Mouse (Mus musculus) CD4-positive, CD25-positive, alpha-beta regulatory T cell, adult 2 months (primary cell): ENCODE measurements around the gene Myog.
A peak's percentile ranks its signal among the peaks of the same experiment; 100 is the strongest.

Experiments
- DNase-seq: peaks from one replicate; pipeline ENCODE4 v3.0.0-alpha.2; 2012; ENCODE audit warnings: low read depth, low spot score

The Myog gene

DNA sequence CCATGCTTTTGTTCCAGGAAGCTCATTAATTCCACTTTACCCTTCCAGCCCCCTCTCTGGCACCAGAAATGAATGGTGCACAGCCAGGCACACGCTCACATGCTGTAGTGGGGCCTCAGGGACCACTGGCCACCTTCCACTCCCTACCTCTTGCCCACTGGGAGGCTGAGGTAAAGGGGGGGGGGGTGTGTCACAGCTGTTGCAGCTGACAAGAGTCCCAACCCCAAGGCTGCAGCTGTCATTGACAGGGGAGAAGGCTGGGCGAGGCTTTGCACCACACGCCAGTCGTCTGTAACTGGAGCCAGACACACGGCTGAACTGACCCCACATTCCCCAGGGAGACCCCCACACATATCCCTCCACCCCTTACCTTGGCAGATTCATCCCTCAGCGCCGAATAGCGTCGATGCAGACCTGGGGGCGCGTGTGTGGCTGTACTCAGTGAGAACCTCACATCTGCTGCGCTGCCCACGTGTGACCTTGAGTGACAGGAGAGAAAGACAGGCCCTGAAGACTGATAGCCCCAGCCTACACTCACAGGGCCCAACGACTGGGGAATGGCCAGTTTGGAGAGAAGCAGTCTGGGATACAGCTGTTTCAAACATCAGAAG lies 31.0 kb downstream of the Myog start:
- DNase-seq, result no peak

GRCm38 (mm10) chr1:134322591-134322990 lies 32.8 kb downstream of the Myog start:
- DNase-seq, result no peak

- DNase-seq, result no peak
Measured at GRCm38 (mm10) chr1:134326841-134327346, 37.1 kb downstream of the Myog start.

DNA sequence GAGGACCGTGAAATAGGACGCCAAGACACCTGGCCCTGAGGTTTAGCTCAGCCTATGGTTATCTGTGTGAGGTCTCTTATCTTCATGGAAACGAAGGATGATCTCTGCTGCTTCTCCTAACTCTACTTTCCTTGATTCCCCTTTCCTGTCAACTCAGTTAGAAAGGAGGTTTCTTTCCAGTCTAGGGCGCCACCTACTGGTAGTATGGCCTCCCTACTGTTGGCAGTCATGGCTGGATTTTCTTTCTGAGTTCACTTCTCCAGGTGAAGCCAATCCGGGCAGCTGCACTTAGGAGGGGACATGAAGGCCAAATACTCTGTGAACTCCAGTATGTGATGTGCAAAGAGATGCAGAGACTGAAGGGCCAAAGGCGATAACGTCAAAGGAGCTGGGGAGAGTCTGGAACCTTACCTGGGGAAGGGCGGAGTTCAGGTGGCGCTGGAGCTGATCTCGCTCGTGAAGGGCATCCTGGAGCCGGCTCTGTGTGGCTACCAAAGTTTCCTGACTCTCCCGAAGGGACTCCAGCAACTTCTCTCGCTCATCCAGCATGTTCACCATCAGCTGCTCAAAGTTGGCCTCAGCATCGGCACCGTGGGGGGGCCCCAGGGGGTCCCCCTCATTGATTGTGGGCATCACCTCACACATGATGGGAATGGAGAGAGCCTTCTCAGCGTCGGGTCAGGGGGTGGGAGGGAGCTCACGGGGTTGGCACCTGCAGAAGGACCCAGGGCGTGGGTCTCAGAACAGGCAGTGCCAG lies 42.3 kb downstream of the Myog start:
- peak; percentile 75 for DNase-seq

DNA sequence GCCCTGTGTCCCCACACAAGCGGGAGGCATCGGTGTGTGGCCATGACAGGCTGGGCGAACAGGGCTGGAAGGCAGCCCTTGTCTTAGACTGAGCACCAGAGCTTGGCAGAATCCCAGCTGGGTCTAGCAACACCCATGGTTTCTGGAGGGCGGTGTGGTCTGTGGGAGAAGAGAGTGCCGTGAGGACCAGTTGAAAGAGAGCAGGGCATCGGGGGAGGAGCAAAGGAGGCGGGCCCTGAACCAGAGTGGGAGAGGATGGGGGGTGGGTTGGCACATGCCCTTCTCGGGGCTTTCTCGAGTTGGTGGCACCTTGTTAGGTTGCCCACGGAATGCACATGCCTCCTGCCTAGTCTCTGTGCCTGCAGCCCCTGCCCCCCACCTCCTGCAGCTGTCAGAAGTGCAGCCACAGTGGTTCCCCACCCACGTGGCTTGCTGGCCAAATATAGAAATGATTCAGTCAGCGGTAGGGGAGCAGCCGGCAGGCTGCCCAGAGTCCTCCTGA lies 43.0 kb downstream of the Myog start, which contains the start of gene Ppfia4:
Gene Ppfia4, minus strand, starts transcription at position 159 of the 502 bp plus-strand sequence.
- DNase-seq, result peak; percentile 17

GRCm38 (mm10) chr1:134333371-134334110 lies 43.8 kb downstream of the Myog start:
- DNase-seq, result no peak

DNA sequence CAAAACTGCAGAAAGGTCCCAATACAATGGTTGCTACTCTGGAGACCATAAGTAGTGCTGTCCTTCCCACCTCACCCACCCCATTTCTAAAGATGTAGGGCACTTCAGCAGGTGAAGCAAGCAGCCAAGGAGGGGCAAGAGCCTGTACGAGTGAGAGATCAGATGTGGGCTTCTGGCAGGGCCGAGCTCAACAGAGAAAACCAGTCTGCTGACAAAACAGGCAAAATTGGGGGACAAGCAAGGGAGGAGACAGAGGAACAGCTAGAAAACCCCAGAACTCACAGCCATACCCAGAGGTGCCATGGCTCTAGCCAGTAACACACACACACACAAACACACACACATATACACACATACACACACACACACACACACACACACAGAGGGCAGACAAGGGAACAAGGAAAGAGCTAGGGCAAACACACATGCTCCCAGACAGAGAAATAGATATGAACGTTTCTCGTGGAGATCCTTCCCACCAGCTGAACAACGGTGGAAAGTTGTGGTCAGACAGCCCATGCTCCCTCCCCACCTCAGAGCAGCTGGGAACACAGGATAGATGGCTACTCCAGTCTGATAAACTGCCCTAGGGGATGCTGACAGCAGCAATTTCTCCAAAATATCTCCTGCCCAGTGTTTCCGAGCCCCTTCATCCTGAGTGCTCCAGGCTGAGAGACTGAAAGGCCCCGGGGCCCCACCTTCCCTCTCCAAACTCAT lies 44.5 kb downstream of the Myog start:
- no peak for DNase-seq

- no peak for DNase-seq
Measured at GRCm38 (mm10) chr1:134335211-134335923, 45.6 kb downstream of the Myog start.

GRCm38 (mm10) chr1:134335924-134336810 lies 46.4 kb downstream of the Myog start:
- DNase-seq, result no peak

DNA sequence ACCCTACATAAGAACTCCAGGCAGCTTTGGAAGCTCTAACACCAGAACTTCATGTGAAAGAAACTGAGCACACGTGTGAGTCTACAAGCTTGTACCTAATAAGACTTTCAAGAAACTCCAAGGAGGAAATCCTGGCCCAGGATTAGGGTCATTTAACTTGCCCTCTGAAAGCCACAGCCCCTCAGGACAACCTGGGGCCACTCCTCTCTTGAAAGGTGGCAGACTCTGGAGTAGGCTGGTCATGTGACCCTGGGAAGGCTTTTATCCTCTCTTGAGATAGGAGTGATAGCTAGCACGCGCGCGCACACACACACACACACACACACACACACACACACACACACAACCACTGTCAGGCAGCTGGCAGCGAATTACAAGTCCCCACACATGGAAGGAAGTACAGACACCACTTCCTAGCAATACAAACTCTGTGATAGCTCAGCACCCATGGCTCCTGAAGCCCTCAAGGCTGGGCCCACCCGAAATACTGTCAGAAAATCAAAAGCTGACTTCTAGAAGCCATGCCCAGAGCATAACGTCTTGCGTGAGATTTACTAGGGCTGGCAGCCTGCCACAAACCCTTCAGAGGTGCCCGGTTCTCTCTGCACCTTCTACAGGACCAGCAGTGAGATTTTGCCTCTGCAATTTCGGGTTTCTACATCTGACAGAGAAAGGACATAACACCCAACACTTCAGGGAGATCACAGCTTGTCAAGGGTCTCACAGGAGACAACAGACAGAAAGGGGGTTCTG lies 47.3 kb downstream of the Myog start:
- DNase-seq, result no peak

DNA sequence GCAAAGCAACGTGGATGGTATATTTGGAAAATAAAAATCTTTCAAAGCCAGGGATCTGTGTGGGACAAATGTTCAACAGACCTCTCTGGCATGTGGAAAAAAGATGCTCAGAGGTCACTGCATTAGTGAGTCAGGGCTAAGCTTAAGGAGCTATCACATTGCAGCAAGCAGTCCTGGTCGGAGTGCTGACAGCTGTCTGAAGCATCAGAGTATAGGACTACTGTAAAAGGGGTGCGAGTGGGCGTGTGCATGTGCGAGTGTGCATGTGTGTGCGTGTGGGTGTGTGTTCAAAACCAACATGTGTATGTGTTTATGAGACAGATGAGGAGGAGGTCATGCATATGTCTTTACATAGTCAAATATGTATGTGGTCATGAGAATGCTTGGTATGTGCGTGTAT lies 49.4 kb downstream of the Myog start:
- no peak for DNase-seq

- no peak for DNase-seq
Measured at GRCm38 (mm10) chr1:134339757-134340619, 50.2 kb downstream of the Myog start.

DNA sequence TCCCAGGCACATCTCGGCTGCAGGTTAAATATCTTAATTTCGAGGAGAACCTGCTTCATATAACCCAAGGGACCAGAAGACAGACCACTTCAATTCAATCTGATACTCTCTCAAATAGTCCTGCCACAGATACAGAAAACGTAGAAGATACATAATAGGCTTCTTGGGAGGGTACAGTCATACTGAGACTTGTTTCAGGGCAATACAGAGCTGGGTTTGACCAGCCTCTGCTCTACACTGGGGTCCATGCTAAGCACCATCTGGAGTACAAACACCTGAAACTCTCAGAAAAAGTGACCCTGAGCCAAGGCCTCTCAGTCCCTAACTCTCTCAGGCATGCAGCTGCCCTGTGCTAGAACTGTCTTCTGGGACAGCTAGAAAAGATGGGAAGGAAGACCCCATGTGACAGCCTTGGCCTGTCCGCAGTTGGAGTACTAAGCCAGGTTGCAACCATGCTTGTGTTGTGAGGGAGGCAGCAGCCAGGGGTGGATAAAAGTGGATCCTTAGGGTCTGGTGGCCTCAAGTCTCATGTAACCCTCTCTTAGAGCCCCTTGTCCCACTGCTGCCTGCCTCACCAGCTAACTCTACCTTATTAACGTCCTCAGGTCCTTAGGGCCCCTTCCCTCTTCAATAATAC lies 52.0 kb downstream of the Myog start:
- DNase-seq, result no peak
